Mouse (Mus musculus) erythroblast, embryonic 14.5 days (primary cell): ENCODE measurements around the gene Mien1.

ENCODE experiments used
- GATA1 ChIP-seq: IDR thresholded peaks from 2 replicates; pipeline ENCODE4 v1.6.1; 2012; ENCODE audit warnings: low read length, inconsistent platforms, mixed read lengths
- TAL1 ChIP-seq: IDR thresholded peaks from 3 replicates; pipeline ENCODE4 v1.6.1; 2012; ENCODE audit warnings: low read length, inconsistent platforms, mixed read lengths

GRCm38 (mm10) chr11:98393317-98393716, 45.5 kb downstream of the Mien1 start:
- no peak for TF ChIP-seq GATA1
- TF ChIP-seq TAL1, result no peak
